Mouse (Mus musculus) adrenal gland (tissue): ENCODE data around the gene Gys1.

Experiments used
- microRNA-seq, 2 experiments: library from miRNA; unstranded; fragments of <30 nt; microRNA quantifications; one replicate each; pipeline ENCODE4; 2019

The Gys1 gene

Small RNA genes within 50 kb of the gene (microRNA-seq; reads per million reads assigned to microRNA genes)
- gene Gm22133: 0.23 to 0.49 reads per million in 2 experiments
